Mouse (Mus musculus) heart, embryonic 12.5 days (tissue): Measurements from ENCODE around the gene Gm3173. TPM values are rescaled to one million over a fixed set of nuclear protein-coding genes. Genes with fewer than 3 reads are reported as not detected.
"Not testable (repeated sequence)": the region's sequence is repeated elsewhere in the genome, so short reads cannot be mapped to it uniquely, and the experiment has no call there.

Experiments
- ATAC-seq: fragments of 200-750 bp; cut with Nextera tagmentation; 2 replicates; pipeline ENCODE4 v1.8.0; 2017; ENCODE audit warnings: moderate TSS enrichment, moderate library complexity; ENCODE audit not compliant: insufficient number of reproducible peaks, low FRiP score
- H3K27ac ChIP-seq: fragments of 300-500 bp; sonication (generic); 2 replicates; pipeline ENCODE4 v1.5.1; 2016; ENCODE audit warnings: mild to moderate bottlenecking, moderate library complexity; ENCODE audit not compliant: poor library complexity, severe bottlenecking
- H3K27me3 ChIP-seq: fragments of 300-500 bp; sonication (generic); replicated peaks from 2 replicates; pipeline ENCODE4 v1.6.1; 2016; ENCODE audit warnings: mild to moderate bottlenecking, moderate library complexity
- H3K36me3 ChIP-seq: fragments of 300-500 bp; sonication (generic); 2 replicates; pipeline ENCODE4 v1.6.1; 2016; ENCODE audit warnings: mild to moderate bottlenecking, moderate library complexity
- H3K4me1 ChIP-seq: fragments of 300-500 bp; sonication (generic); replicated peaks from 2 replicates; pipeline ENCODE4 v1.6.1; 2016; ENCODE audit warnings: mild to moderate bottlenecking
- H3K4me2 ChIP-seq: fragments of 300-500 bp; sonication (generic); 2 replicates; pipeline ENCODE4 v1.6.1; 2016; ENCODE audit warnings: mild to moderate bottlenecking, moderate library complexity
- H3K4me3 ChIP-seq: fragments of 300-500 bp; sonication (generic); 2 replicates; pipeline ENCODE4 v1.5.1; 2016; ENCODE audit warnings: mild to moderate bottlenecking
- H3K9ac ChIP-seq: fragments of 300-500 bp; sonication (generic); 2 replicates; pipeline ENCODE4 v1.6.1; 2016; ENCODE audit warnings: mild to moderate bottlenecking, moderate library complexity
- H3K9me3 ChIP-seq: fragments of 300-500 bp; sonication (generic); replicated peaks from 2 replicates; pipeline ENCODE4 v1.6.1; 2016; ENCODE audit warnings: mild to moderate bottlenecking, moderate library complexity
- WGBS: fragments of 180-500 bp; shearing (Covaris S2); methylation state at CpG from one replicate; pipeline ENCODE4 v1.1.7; 2016; 5-methylcytosine and 5-hydroxymethylcytosine counted together
- polyA plus RNA-seq: library from polyadenylated mRNA; unstranded; fragments of >200 nt; fragmentation: Nextera tagmentation; extraction: Ambion mirVana; gene quantifications from 2 replicates; pipeline ENCODE4 v1.2.1, GENCODE M21; 2016

The Gm3173 gene
- not detected in 2 replicates for polyA plus RNA-seq

DNA sequence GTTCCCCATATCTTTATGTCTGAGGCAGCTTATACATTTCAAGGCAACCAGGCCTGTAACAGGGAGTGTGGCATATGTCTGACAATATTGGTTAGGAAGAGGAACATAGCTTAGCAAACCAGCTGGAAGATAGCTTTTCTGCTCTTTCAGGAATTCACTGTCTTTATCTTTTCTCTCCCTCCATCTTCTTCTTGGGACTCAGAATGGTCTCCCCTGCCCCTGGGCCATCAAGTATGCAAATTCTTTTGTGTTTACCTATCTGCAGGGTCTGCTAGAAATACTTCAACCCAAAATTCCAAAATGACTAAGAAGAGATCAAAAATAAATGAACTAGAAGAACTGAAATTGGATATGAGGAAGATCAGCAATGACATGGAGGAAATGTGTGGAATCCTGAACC lies at the start of gene Gm3173:
Gene Gm3173 (plus strand): TSS at position 301 of the 400 bp plus-strand sequence.
- ATAC-seq, H3K9me3 ChIP-seq, H3K27me3 ChIP-seq, H3K4me3 ChIP-seq, H3K4me1 ChIP-seq, H3K4me2 ChIP-seq, H3K27ac ChIP-seq, H3K9ac ChIP-seq, H3K36me3 ChIP-seq: not testable (repeated sequence)

DNA sequence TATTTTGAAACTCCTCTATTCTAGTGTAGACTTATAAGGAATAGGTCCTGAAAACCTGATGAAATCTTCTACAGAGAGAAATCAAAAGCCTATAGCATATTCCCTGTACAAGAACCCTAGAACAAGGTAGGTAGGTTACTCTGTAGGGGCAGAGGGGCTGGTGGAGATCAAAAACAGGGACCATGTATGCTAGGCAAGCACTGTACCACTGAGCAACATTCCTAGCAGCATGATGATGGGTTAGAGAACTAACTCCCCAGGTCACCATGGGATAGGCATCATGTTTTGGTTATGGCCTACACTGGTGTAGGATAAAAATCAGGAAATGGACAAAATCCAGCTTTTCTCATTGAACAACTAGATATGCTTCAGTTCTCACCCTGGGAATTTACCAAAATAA lies 45.2 kb upstream of the Gm3173 start:
- not testable (repeated sequence) for H3K9me3 ChIP-seq, H3K27me3 ChIP-seq, H3K27ac ChIP-seq, H3K4me1 ChIP-seq, H3K36me3 ChIP-seq, H3K9ac ChIP-seq, H3K4me2 ChIP-seq, H3K4me3 ChIP-seq, ATAC-seq

DNA sequence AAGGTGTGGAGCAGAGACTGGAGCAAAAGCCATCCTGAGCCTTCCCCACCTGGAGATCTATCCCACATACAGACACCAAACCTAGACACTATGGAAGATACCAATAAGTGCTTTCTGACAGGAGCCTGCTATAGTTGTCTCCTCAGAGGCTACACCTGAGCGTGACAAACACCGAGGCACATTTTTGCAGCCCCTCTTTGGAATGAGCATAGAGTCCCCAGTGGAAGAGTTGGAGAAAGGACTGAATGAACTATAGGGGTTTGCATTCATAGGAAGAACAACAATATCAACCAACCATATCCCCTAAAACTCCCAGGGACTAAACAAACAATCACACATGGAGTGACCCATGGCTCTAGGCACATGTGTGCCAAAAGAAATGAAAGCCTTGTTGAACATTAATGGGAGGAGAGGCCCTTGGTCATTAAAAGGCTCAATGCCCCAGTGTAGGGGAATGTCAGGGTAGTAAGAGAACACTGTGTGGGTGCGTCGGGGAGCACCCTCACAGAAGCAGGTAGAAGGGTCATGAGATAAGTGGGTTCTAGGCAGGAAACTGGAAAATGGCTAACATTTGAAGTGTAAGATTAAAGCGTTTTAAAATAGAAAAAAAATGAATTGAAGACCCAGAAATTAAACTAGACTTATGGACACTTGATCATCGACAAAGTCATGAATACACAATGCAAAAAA lies 37.8 kb upstream of the Gm3173 start:
- H3K9ac ChIP-seq, H3K36me3 ChIP-seq, H3K4me1 ChIP-seq, ATAC-seq, H3K9me3 ChIP-seq, H3K27ac ChIP-seq, H3K4me2 ChIP-seq, H3K4me3 ChIP-seq, H3K27me3 ChIP-seq: not testable (repeated sequence)
- WGBS = 85% methylated on average over 4 of the region's 6 CpGs

DNA sequence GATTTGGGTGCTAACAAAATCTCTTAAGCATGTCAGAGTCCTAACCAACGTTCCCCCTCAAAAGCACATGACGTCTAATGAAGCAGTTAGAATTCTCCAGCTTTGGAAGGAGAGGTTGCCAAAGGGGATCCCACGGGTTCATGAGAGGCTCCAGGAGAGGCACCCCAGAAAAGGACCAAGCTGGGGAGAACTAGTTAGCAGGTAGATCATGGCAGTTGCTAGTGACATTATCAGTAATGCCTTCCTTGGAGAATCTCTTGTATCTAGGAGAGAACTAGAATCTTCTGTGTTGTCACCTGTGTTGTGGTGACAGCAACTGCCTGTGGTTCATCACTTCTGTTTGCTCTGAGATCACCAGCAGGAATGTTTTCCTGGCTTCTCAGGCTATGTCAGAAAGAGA lies 33.6 kb upstream of the Gm3173 start, which contains the start of gene Gm3159:
Gene Gm3159 (plus strand): TSS at position 301 of the 400 bp plus-strand sequence.
- ATAC-seq = not testable (repeated sequence)
- 60% methylated on average over 3 of the region's 3 CpGs for WGBS

DNA sequence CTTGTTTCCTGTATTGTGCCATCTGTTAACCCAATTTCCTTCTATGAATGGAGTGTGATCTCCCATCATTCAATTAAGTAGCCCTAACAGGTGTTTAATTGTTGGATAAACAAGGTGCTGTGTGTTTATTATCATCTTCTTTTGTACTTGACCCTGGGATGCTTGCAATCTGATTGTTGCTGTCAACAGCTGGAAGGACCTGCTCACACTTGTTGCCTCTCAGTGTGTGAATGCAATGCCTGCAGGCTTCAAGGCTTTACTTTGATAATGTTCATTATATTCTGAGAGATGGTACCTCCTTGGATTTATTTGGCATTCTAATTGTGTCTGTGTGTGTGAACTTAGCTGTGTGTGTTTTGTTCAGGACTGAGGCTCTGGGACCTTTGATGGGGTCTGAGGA lies 32.2 kb upstream of the Gm3173 start:
- not testable (repeated sequence) for H3K4me3 ChIP-seq, H3K27ac ChIP-seq, H3K9ac ChIP-seq, H3K4me2 ChIP-seq, ATAC-seq, H3K9me3 ChIP-seq, H3K36me3 ChIP-seq, H3K27me3 ChIP-seq, H3K4me1 ChIP-seq

More for the DNA sequence above, 33.6 kb upstream of the Gm3173 start, which contains the start of gene Gm3159:
- not testable (repeated sequence) for H3K27me3 ChIP-seq, H3K27ac ChIP-seq, H3K9me3 ChIP-seq, H3K4me1 ChIP-seq, H3K9ac ChIP-seq, H3K4me3 ChIP-seq, H3K36me3 ChIP-seq, H3K4me2 ChIP-seq

- not testable (repeated sequence) for H3K27me3 ChIP-seq, H3K27ac ChIP-seq, H3K9ac ChIP-seq, H3K4me2 ChIP-seq, H3K4me3 ChIP-seq, H3K9me3 ChIP-seq, ATAC-seq, H3K36me3 ChIP-seq, H3K4me1 ChIP-seq
- WGBS = 81% methylated on average over 5 of the region's 5 CpGs
Observed at GRCm38 (mm10) chr14:4400115-4400789, 30.5 kb upstream of the Gm3173 start.

DNA sequence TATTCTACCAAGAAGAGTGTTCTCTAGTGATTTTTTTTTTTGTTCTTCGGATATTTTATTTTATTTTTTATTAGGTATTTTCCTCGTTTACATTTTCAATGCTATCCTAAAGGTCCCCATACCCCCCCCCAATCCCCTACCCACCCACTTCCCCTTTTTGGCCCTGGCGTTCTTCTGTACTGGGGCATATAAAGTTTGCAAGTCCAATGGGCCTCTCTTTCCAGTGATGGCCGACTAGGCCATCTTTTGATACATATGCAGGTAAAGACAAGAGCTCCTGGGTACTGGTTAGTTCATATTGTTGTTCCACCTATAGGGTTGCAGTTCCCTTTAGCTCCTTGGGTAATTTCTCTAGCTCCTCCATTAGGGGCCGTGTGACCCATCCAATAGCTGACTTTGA lies 29.5 kb upstream of the Gm3173 start:
- H3K9me3 ChIP-seq, H3K4me2 ChIP-seq, H3K4me3 ChIP-seq, H3K4me1 ChIP-seq, H3K36me3 ChIP-seq, ATAC-seq, H3K9ac ChIP-seq, H3K27ac ChIP-seq, H3K27me3 ChIP-seq: not testable (repeated sequence)
- 62% methylated on average over 5 of the region's 5 CpGs for WGBS

DNA sequence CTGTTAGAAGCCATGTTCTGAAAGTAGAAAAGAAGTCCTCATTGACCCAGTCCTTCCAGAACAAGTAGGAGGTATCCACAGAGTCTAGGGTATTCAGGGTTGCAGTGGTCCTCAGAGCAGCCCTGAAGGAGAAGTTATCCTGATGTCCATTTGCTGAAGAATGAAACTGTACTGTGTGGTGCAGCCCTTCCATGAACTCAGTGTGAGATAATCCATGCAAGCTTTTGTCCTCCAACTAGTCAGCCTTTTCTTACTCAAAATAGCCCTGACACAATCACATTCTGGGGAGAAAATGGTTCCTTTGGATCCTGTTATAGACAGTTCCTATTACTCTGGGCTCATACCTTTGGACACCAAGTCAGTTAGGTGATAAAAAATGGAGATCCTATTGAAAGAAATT lies 27.0 kb upstream of the Gm3173 start:
- H3K4me1 ChIP-seq, H3K4me3 ChIP-seq, H3K9ac ChIP-seq, H3K27me3 ChIP-seq, H3K9me3 ChIP-seq, H3K4me2 ChIP-seq, ATAC-seq, H3K36me3 ChIP-seq, H3K27ac ChIP-seq: not testable (repeated sequence)

DNA sequence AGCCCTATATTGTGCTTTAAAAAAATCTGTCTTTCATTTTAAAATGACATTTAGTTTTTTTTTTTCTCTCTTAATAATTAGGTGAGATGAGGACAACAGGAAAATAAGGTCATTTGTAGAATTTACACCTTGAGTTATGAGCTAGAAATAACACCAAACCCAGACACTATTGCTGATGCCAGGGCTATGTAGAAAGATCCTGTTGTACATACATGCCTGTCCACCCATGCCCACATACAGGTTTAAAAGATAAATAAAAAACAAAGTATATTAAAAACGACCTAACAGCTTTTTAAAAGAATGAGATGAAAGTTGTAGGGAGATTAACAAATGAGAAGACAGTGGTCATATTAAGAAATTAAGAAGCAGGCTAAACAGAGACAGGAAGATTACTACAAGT lies 20.9 kb upstream of the Gm3173 start:
- not testable (repeated sequence) for H3K9me3 ChIP-seq, H3K4me3 ChIP-seq, H3K27me3 ChIP-seq, H3K4me1 ChIP-seq, H3K4me2 ChIP-seq, H3K27ac ChIP-seq, ATAC-seq, H3K36me3 ChIP-seq, H3K9ac ChIP-seq
- 32% methylated on average over 1 of the region's 1 CpGs for WGBS

- H3K4me3 ChIP-seq = peak within 1 kb of the TSS; percentile 47
- H3K27ac ChIP-seq, H3K27me3 ChIP-seq, H3K4me1 ChIP-seq, ATAC-seq, H3K36me3 ChIP-seq, H3K9me3 ChIP-seq, H3K9ac ChIP-seq: not testable (repeated sequence)
- H3K4me2 ChIP-seq = peak within 1 kb of the TSS; percentile 75
- 2% methylated on average over 26 of the region's 59 CpGs for WGBS
Observed at GRCm38 (mm10) chr14:4414965-4415835, 15.6 kb upstream of the Gm3173 start, which contains the start of gene Gm3164. Gene Gm3164, plus strand, starts transcription at chr14:4415448.

DNA sequence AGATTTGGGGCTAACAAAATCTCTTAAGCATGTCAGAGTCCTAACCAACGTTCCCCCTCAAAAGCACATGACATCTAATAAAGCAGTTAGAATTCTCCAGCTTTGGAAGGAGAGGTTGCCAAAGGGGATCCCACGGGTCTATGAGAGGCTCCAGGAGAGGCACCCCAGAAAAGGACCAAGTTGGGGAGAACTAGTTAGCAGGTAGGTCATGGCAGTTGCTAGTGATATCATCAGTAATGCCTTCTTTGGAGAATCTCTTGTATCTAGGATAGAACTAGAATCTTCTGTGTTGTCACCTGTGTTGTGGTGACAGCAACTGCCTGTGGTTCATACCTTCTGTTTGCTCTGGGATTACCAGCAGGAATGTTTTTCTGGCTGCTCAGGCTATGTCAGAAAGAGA lies 50.7 kb downstream of the Gm3173 start, which contains the start of gene Gm3182:
Gene Gm3182 (plus strand): TSS at position 301 of the 400 bp plus-strand sequence.
- H3K36me3 ChIP-seq, H3K4me3 ChIP-seq, H3K4me1 ChIP-seq, ATAC-seq, H3K4me2 ChIP-seq, H3K9me3 ChIP-seq, H3K9ac ChIP-seq, H3K27me3 ChIP-seq, H3K27ac ChIP-seq: not testable (repeated sequence)
- WGBS = 79% methylated on average over 1 of the region's 2 CpGs
